Mouse (Mus musculus) layer of hippocampus, postnatal 14 days (tissue): ENCODE measurements around the gene Btrc. TPM values are rescaled to one million over a fixed set of nuclear protein-coding genes. Genes with fewer than 3 reads are reported as not detected.
"Not testable (repeated sequence)": the region's sequence is repeated elsewhere in the genome, so short reads cannot be mapped to it uniquely, and the experiment has no call there.

ENCODE experiments used
- DNase-seq, 2 experiments: peaks; one replicate each; pipeline ENCODE4 v3.0.0; 2021 to 2022; ENCODE audit warnings: low spot score in 2 of 2, mixed read lengths in 1 of 2
- total RNA-seq, 2 experiments: library from RNA; stranded (reverse); gene quantifications; 2 replicates each; pipeline ENCODE4 v1.2.3; 2021

Btrc gene
- total RNA-seq, 2 experiments from 2014 or later = 82.3 to 90.2 TPM

GRCm38 (mm10) chr19:45530200-45530995, 166.9 kb downstream of the Btrc start:
- DNase-seq = no peak

- no peak for DNase-seq
Observed at GRCm38 (mm10) chr19:45531554-45531953, 168.0 kb downstream of the Btrc start.

GRCm38 (mm10) chr19:45533617-45534016, 170.1 kb downstream of the Btrc start:
- no peak for DNase-seq

- DNase-seq = no peak
Observed at GRCm38 (mm10) chr19:45535214-45535735, 171.7 kb downstream of the Btrc start.

- DNase-seq = no peak
Observed at GRCm38 (mm10) chr19:45535929-45536328, 172.4 kb downstream of the Btrc start.

GRCm38 (mm10) chr19:45537505-45537904, 174.0 kb downstream of the Btrc start:
- no peak for DNase-seq

- peak; percentile 36 to 53 for DNase-seq
Observed at GRCm38 (mm10) chr19:45540657-45541408, 177.3 kb downstream of the Btrc start.

- peak; percentile 53 to 68 for DNase-seq
Observed at GRCm38 (mm10) chr19:45541409-45542041, 178.0 kb downstream of the Btrc start.

- no peak for DNase-seq
Observed at GRCm38 (mm10) chr19:45542061-45542460, 178.5 kb downstream of the Btrc start.

GRCm38 (mm10) chr19:45544152-45544924, 180.8 kb downstream of the Btrc start:
- DNase-seq = no peak

- peak; percentile 82 for DNase-seq
Observed at GRCm38 (mm10) chr19:45544925-45545321, 181.4 kb downstream of the Btrc start.

GRCm38 (mm10) chr19:45548196-45548595, 184.7 kb downstream of the Btrc start:
- DNase-seq = not testable (repeated sequence)

- no peak for DNase-seq
Observed at GRCm38 (mm10) chr19:45549128-45549915, 185.8 kb downstream of the Btrc start.

- DNase-seq = no peak
Observed at GRCm38 (mm10) chr19:45549948-45550347, 186.4 kb downstream of the Btrc start.

- no peak for DNase-seq
Observed at GRCm38 (mm10) chr19:45552187-45552586, 188.7 kb downstream of the Btrc start.

- DNase-seq = no peak
Observed at GRCm38 (mm10) chr19:45554136-45554535, 190.6 kb downstream of the Btrc start.

GRCm38 (mm10) chr19:45560153-45560890, 196.8 kb downstream of the Btrc start, which contains the start of the genes Poll and Gm17018:
Gene Poll (minus strand): TSS chr19:45560531.
Gene Gm17018 (plus strand): TSS chr19:45560615.
- DNase-seq = peak; percentile 79 to 87

GRCm38 (mm10) chr19:45565925-45566715, 202.6 kb downstream of the Btrc start:
- DNase-seq = no peak
